Mouse (Mus musculus) olfactory bulb, adult 2 months (tissue): ENCODE measurements around the gene Asb11.

ENCODE experiments used
- CTCF ChIP-seq: fragments of 200-500 bp; IDR thresholded peaks from 2 replicates; pipeline ENCODE4 v1.5.1; 2012; ENCODE audit warnings: low read depth, mild to moderate bottlenecking, low read length, moderate library complexity; ENCODE audit not compliant: insufficient read depth
- POLR2A ChIP-seq: fragments of 200-500 bp; IDR thresholded peaks from 2 replicates; pipeline ENCODE4 v1.6.1; 2012; ENCODE audit warnings: mild to moderate bottlenecking, low read depth, low read length, moderate library complexity; ENCODE audit not compliant: insufficient read depth

- TF ChIP-seq CTCF: no peak
- no peak for TF ChIP-seq POLR2A
Measured at GRCm38 (mm10) chrX:164432682-164433081, 4.1 kb upstream of the Asb11 start.
